Mouse (Mus musculus): Measurements from ENCODE around the gene Ogg1.

The Ogg1 gene

GRCm38 (mm10) chr6:113326533-113327315 is at the start of gene Ogg1:
Gene Ogg1, plus strand, starts transcription at chr6:113326972.
- DNase-seq (ENCODE audit: low read depth): peak; percentile 97

DNA sequence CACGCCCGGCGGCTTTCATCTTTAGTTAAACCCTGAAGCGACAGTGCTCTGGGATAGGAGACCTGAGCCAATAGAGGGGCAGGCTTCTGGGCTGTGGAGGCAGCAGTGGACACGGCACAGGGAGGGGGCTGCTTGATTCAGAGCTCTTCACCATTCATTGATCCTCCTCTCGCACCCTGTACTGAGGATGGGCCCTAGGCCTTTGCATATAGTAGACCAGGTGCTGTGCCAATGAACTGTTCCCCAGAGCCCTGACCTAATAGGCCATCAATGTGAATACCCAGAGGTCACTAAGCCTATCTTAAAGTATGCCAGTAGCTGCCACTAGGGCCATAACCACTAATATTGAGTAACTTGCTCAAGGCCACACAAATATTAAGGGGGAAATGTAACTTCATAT is 45.1 kb upstream of the Ogg1 start:
- no peak for DNase-seq (ENCODE audit: low read depth)

- peak; percentile 23 for DNase-seq (ENCODE audit: low read depth)
Observed at GRCm38 (mm10) chr6:113282101-113282802, 44.5 kb upstream of the Ogg1 start, which contains the start of gene Cpne9. Gene Cpne9, plus strand, starts transcription at chr6:113282307.

DNA sequence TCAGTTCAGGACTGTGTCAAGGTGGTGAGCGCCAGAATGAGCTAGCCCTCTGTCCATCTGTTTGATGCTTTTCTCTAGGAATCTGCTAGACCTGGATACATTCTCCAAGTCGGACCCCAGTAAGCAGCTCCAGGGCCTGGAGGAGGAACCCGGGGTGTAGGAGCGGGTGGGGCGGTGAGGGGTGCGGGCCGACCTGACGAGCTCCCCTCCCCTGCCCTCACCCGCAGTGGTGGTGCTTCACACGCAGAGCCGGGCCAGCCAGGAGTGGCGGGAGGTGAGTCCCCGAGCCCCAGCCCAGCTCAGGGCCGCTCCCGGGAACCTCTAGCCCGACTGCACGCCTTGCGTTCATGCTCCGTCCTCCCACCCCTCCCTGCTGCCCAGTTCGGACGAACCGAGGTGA is 43.8 kb upstream of the Ogg1 start:
- no peak for DNase-seq (ENCODE audit: low read depth)

DNA sequence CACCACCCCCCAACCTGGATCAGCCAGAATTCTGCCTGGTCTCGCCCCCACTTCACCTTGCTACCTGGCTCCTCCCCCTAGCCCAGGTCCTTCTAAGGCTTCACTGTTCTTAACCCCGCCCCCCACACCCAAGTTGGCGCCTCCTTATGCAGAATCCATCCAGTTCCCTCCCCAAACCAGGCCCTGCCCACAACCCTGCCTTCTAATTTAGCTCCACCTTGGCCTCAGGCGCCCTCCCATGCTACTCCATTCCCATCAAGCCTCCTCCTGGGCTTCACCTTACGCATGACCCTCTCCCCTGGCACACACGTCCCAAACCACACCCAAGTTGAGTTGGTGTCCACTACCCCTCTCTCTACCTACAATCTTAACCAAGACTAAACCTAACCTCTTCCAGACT is 43.3 kb upstream of the Ogg1 start:
- DNase-seq (ENCODE audit: low read depth): no peak

- no peak for DNase-seq (ENCODE audit: low read depth)
Observed at GRCm38 (mm10) chr6:113284931-113285330, 41.8 kb upstream of the Ogg1 start.

GRCm38 (mm10) chr6:113286316-113286715 is 40.5 kb upstream of the Ogg1 start:
- no peak for DNase-seq (ENCODE audit: low read depth)

DNA sequence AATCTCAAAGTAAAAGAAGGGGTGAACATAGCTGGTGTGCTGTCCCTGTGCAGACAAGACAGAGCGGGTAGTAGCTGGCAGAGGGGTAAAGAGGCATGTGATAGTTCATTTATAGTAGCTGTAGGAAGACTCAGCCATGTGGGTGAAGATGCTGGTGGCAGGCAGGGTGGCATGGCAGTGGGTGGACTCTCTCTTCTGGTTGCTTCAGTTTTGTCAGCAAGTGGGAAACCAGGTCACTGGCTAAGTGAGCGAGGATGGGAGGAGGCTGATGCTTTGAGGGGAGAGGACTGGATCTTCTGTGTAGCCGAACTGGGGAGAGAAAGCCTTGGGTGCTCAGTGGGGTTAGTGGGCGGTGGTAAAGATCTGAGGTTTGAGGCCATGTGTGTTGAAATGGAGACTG is 39.5 kb upstream of the Ogg1 start:
- DNase-seq (ENCODE audit: low read depth): no peak

DNA sequence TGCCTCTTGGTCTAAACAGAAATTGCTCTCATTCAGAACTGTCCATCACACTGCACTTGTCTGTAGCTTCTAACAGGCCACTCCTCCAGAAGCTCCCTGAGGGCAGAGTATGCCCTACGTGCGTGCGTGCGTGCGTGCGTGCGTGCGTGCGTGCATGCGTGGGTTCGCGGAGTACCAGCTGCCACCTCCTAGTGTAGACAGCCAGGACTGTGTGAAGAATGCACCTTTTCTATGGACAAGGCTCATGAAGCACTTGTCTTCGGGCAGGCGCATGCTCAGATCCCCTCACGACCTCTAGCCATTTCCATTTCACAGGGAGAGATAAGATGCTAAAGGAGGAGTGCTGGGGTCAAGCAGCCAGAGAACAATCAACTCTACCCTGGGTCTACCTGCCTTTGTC is 37.4 kb upstream of the Ogg1 start:
- no peak for DNase-seq (ENCODE audit: low read depth)

DNA sequence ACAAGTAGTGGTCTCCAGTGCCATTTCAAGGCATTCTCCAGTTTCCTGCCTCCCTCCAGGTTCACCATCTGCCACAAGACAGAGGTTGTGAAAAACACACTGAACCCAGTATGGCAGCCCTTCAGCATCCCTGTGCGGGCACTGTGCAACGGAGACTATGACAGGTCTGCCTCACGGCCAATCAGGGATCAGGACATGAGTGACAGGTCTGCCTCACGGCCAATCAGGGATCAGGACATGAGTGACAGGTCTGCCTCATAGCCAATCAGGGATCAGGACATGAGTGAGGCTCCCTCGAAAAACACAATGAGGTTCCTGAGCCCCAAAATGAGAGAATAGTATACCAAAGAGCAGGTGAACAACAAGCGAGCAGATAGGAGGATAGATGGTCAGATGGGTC is 36.4 kb upstream of the Ogg1 start:
- DNase-seq (ENCODE audit: low read depth): no peak

DNA sequence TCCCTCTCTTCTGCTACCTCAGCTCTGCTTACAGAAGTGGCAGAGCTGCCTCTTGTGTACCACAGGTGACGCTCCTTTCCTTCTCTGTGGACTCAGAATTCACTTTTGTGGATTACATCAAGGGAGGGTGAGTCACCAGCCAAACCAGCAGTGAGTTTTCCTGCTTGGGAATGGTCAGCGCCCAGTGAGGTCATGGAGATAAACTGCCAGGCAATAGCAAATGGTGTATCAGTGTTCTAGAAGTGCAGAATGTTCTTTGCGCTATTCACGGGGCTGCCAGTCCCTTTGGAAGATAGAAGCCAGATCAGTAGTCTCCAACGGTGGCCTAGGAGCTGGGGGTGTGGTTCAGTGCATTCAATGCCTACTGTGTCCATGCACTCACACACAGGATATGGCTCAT is 33.8 kb upstream of the Ogg1 start:
- DNase-seq (ENCODE audit: low read depth): no peak

DNA sequence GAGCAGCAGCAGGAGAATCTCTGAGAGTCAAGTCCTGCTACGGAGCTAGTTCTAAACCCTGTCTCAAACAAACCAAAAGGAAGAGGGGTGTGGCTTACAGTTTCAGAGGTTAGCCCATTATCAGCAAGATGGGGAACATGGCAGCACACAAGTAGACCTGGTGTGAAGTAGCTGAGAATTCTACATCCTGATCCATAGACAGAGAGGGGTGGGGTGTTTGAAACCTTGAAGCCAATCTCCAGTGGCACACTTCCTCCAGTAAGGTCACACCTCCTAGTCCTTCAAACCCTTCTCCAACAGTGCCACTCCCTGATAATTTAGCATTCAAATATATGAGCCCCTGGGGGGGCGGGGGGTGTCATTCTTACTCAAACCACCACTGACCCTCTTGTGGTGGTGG is 30.7 kb upstream of the Ogg1 start:
- no peak for DNase-seq (ENCODE audit: low read depth)

- no peak for DNase-seq (ENCODE audit: low read depth)
Observed at GRCm38 (mm10) chr6:113296639-113297038, 30.1 kb upstream of the Ogg1 start.

- no peak for DNase-seq (ENCODE audit: low read depth)
Observed at GRCm38 (mm10) chr6:113301350-113301749, 25.4 kb upstream of the Ogg1 start.

DNA sequence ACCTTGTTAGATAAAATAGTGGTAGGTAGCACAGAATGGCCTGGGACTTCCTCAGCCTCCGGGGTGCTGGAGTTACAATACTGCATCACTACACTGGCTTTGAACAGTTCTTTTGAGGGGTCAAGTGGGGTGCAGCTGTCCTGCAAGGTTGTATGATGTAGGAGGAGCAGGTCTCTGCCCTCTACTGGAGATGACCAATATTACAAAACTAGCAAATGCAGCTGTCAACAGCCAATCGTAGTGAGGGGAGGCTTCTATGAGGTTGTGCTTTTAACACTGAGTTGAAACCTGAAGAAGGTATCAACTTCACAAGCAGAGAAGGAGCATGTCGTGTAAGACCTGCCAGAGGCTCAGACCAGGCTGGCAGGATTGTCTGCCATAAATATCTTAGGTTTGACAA is 24.5 kb upstream of the Ogg1 start:
- peak; percentile 78 for DNase-seq (ENCODE audit: low read depth)

DNA sequence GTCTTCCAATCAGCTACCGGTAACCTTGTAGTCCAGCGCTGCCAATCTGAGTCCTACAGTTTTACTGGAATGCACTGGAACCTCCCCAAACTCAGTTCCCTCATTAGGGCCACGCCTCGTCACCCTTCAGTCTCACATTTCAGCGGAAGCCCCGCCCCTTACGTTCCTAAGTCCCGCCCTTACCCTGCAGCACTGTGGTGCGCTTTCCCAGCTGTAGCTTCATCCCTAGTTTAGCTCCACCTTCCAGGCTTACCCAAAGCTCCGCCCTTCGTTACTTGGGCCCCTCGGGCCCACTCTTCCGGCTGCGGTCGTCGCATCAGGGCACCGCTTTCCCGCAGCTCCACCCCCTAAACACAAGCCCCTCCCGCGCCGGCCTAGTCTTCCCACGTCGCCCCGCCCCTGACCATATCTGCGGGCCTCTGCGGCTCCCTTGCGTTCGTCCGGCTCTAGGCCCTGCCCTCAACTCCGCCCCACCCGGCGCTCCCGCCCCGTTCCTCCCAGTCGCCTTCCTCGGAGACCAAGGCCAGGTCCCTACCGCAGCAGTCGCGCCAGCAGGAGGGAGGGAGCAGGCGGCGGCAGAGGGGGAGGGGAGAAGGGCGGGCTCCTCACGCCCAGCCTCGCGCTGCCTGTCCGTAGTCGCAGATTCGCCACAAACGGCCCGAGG is 20.3 kb upstream of the Ogg1 start:
- DNase-seq (ENCODE audit: low read depth): peak; percentile 100

- no peak for DNase-seq (ENCODE audit: low read depth)
Observed at GRCm38 (mm10) chr6:113306986-113307349, 19.8 kb upstream of the Ogg1 start, which contains the start of gene Brpf1. Gene Brpf1, plus strand, starts transcription at chr6:113307137.

GRCm38 (mm10) chr6:113307481-113308121 is 19.2 kb upstream of the Ogg1 start:
- DNase-seq (ENCODE audit: low read depth): peak; percentile 64

DNA sequence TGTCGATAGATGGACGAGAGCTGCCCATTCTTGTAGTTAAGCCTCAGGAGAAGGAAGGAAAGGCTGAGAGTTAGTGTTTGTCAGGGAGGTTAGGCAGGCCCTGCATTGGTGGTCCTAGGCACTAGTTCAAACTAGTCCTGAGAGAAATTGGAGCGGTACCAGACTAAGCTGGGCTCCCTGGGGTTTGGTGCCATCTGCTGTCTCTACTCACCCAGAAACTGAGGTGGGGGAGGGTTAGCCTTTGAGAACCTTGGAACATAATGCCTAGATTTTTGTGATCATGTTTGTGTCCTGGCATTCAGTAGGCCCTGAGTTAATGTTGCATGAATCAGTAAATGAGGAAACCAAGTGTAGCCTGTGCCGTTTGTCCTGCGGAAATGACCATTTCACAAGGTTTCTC is 18.6 kb upstream of the Ogg1 start:
- peak; percentile 55 for DNase-seq (ENCODE audit: low read depth)

DNA sequence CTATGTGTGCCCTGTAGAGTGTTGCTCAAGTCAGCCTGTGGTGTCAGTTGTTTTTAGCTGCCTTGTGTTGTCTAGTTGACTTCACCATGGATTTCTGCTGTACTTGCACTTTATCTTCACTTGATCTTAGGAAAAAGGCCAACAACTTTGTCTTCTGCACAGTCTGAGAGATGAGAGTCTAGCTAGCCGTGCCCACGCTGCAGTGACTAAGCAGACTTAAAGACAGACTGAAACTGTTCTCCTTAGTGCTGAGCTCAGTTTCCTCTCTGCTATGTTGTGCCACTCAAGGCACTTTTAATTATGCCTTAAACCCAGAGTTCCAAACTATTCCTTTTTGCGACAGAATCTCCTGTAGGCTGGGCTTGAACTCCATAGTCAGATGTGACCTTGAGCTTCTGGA is 10.8 kb upstream of the Ogg1 start:
- no peak for DNase-seq (ENCODE audit: low read depth)

DNA sequence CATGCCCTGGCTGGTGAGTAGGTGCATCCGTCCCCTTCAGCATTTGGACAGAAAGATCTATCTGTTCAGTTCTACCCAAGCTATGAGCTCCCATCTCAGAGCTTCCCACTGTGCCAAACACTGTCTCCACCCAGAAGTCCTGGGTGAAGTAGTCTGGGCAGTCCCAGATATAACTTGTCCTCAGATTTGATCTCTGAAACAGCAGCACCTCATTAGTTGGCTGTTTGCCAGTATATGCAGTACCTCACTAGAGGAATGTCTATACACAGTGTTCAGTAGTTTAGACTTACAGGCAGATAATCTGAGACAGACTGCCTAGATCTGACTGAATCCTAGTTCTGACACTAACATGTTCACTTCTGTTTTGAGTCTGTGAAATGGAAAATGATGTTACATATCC is 2.6 kb downstream of the Ogg1 start:
- DNase-seq (ENCODE audit: low read depth): no peak

DNA sequence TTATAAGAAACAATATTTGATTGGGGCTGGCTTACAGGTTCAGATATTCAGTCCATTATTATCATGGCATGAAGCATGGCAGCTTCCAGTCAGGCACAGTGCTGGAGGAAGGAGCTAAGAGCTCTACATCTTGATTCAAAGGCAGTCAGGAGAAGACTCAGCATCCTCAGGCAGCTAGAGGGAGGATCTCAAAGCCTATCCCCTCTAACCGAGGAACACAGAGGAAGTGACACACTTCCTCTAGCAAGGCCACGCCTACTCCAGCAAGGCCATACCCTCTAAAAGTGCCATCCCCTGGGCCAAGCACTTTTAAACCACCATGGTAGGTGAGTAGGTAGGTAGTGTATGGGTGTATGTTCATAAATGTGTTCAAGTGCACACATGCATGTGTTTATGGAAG is 3.8 kb downstream of the Ogg1 start:
- DNase-seq (ENCODE audit: low read depth): peak; percentile 57

DNA sequence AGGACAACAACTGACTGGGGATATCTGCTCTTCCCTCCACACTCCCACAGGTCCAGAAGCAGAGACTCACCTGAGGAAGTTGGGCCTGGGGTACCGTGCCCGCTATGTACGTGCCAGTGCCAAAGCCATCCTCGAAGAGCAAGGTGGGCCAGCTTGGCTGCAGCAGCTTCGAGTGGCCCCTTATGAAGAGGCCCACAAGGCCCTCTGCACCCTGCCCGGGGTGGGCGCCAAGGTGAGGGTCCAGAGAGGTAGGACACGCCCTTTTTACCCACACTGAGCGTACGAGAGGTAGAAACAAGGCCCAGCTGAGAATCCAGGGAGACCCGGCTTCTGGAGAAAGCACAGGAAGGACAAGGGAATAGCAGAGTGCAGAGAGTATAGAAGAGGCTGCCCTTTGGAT is 4.9 kb downstream of the Ogg1 start:
- DNase-seq (ENCODE audit: low read depth): no peak
